In genomic region chr11:115187693-115188092, GRCm38 (mm10) we compare ENCODE assay signal across 8 mouse cellular contexts. TPM values are rescaled to one million over a fixed set of nuclear protein-coding genes. Genes with fewer than 3 reads are reported as not detected.
A peak's percentile ranks its signal among the peaks of the same experiment; 100 is the strongest.
DNase-seq lines count a peak whose midpoint lies in the region; ATAC-seq and TF ChIP-seq lines count a peak whose summit lies in the region.

Gene Nat9, minus strand, starts transcription at chr11:115187859.

- peaks cover 7% of the 10 kb centered on the region for H3K4me1 ChIP-seq in testis, adult 2 months (ENCODE audit: control insufficient read depth, insufficient read depth, low read length)
- peaks cover 3% of the 10 kb centered on the region for H3K4me1 ChIP-seq in cortical plate, adult 2 months (ENCODE audit: control insufficient read depth, insufficient read depth, low read length)
- peaks cover 17% of the 10 kb centered on the region for H3K4me1 ChIP-seq in heart, embryonic 12.5 days (replicated peaks)

- peak within 1 kb of the TSS; percentile 68 for H3K27ac ChIP-seq in testis, adult 2 months (ENCODE audit: control insufficient read depth, insufficient read depth, low read depth, low read length)
- H3K27ac ChIP-seq in cortical plate, adult 2 months (ENCODE audit: insufficient read depth, low read length): peak within 1 kb of the TSS; percentile 38; the same call in 1 of the 2 replicates
- peak within 1 kb of the TSS; percentile 74 for H3K27ac ChIP-seq in heart, embryonic 12.5 days (ENCODE audit: poor library complexity, severe bottlenecking)

- DNase-seq in testis, postnatal 14 days (ENCODE audit: low spot score): no peak
- DNase-seq in left cerebral cortex, postnatal 10 days (ENCODE audit: extremely low spot score in 1 of 2, low spot score in 2 of 2): no peak
- no peak for DNase-seq in right cerebral cortex, adult 18-20 months
- DNase-seq in cerebellum, adult 11 months: no peak

- 6% methylated on average over 12 of the region's 12 CpGs for WGBS in heart, embryonic 12.5 days

- H3K9ac ChIP-seq in heart, embryonic 12.5 days: peak within 1 kb of the TSS; percentile 87

- TF ChIP-seq POLR2A in testis, adult 2 months (IDR thresholded peaks at IDR 0.05; ENCODE audit: control insufficient read depth, low read depth, low read length): no peak
- no peak for TF ChIP-seq POLR2A in cortical plate, adult 2 months (IDR thresholded peaks at IDR 0.05; ENCODE audit: extremely low read depth, insufficient read depth, low read length)
- TF ChIP-seq POLR2A in myocyte (IDR thresholded peaks at IDR 0.05; ENCODE audit: insufficient read length, low read depth): no peak

- peak within 1 kb of the TSS; percentile 93 for H3K4me3 ChIP-seq in testis, adult 2 months (ENCODE audit: control insufficient read depth, low read depth, low read length)
- peak within 1 kb of the TSS; percentile 84 for H3K4me3 ChIP-seq in cortical plate, adult 2 months (ENCODE audit: insufficient read depth, low read length)
- peak within 1 kb of the TSS; percentile 79 for H3K4me3 ChIP-seq in heart, embryonic 12.5 days
- H3K4me3 ChIP-seq in myocyte: peak within 1 kb of the TSS; percentile 86

- ATAC-seq in heart, embryonic 12.5 days (ENCODE audit: insufficient number of reproducible peaks, low FRiP score): no peak

- H3K9me3 ChIP-seq in heart, embryonic 12.5 days (replicated peaks): no peaks in the 10 kb centered on the region

- no peaks in the 10 kb centered on the region for H3K27me3 ChIP-seq in testis, adult 2 months (ENCODE audit: control insufficient read depth, insufficient read depth, low read length)
- H3K27me3 ChIP-seq in heart, embryonic 12.5 days (replicated peaks): no peaks in the 10 kb centered on the region
- H3K27me3 ChIP-seq in myocyte (ENCODE audit: control insufficient read depth, insufficient read depth, insufficient read length): no peaks in the 10 kb centered on the region

- TF ChIP-seq CTCF in testis, adult 2 months (IDR thresholded peaks at IDR 0.05; ENCODE audit: control insufficient read depth, insufficient read depth, insufficient replicate concordance, low read depth, low read length): no peak
- no peak for TF ChIP-seq CTCF in cortical plate, adult 2 months (IDR thresholded peaks at IDR 0.05; ENCODE audit: extremely low read depth, insufficient read depth, low read length)

- no peaks in the 10 kb centered on the region for H3K79me2 ChIP-seq in myocyte (ENCODE audit: control insufficient read depth, insufficient read depth)

- H3ac ChIP-seq in myocyte (ENCODE audit: control insufficient read depth, insufficient read length): peak within 1 kb of the TSS; percentile 0

- H3K36me3 ChIP-seq in testis, adult 2 months (ENCODE audit: control insufficient read depth, insufficient read depth, low read length): no peaks in the 10 kb centered on the region; the same call in none of the 2 replicates
- peaks cover 20% of the 10 kb centered on the region for H3K36me3 ChIP-seq in heart, embryonic 12.5 days
- no peaks in the 10 kb centered on the region for H3K36me3 ChIP-seq in myocyte (ENCODE audit: control insufficient read depth, insufficient read depth)

- peak within 1 kb of the TSS; percentile 97 for H3K4me2 ChIP-seq in heart, embryonic 12.5 days
- peak within 1 kb of the TSS; percentile 98 for H3K4me2 ChIP-seq in myocyte (ENCODE audit: low read depth)

- intact Hi-C loops in left cerebral cortex, postnatal 10 days (cut with DNase I): no loop called here

TF ChIP-seq in myocyte, 11 proteins besides CTCF, POLR2A, EP300 and RAD21:
- TF ChIP-seq TCF3 (IDR thresholded peaks at IDR 0.05; ENCODE audit: insufficient read length, low read depth) (no peak), USF1 (IDR thresholded peaks at IDR 0.05; ENCODE audit: low read depth) (no peak), CEBPB (IDR thresholded peaks at IDR 0.05; ENCODE audit: insufficient read depth, poor library complexity, severe bottlenecking) (no peak), MAX (IDR thresholded peaks at IDR 0.05; ENCODE audit: low read depth) (no peak), MYOG (IDR thresholded peaks at IDR 0.05; ENCODE audit: control insufficient read depth in 1 of 3, insufficient read depth in 1 of 3, insufficient read length in 2 of 3, low read depth in 2 of 3) (no peak), MYOD1 (IDR thresholded peaks at IDR 0.05; ENCODE audit: control insufficient read depth in 1 of 3, insufficient read length in 2 of 3, low read depth in 2 of 3) (no peak), REST (IDR thresholded peaks at IDR 0.05; ENCODE audit: insufficient read depth, insufficient read length) (no peak), TCF12 (IDR thresholded peaks at IDR 0.05; ENCODE audit: insufficient read depth, poor library complexity, severe bottlenecking) (no peak), E2F4 (IDR thresholded peaks at IDR 0.05; ENCODE audit: insufficient read depth) (no peak), SRF (IDR thresholded peaks at IDR 0.05; ENCODE audit: control insufficient read depth, insufficient read length, low read depth) (no peak), POLR2AphosphoS2 (IDR thresholded peaks at IDR 0.05; ENCODE audit: insufficient read length, low read depth) (no peak)

RNA-seq across cellular contexts. Expression of gene Nat9, which starts in this region (rescaled TPM):
- 106 and 118 TPM in 2 replicates for polyA plus RNA-seq in testis, adult 2 months (2012; rRNA removed)
- 40.9 and 43.2 TPM in 2 replicates for polyA plus RNA-seq in cortical plate, adult 2 months (2012; rRNA removed)
- 13.1 and 13.3 TPM in 2 replicates for polyA plus RNA-seq in heart, embryonic 12.5 days (2016; fragmentation: Nextera tagmentation; extraction: Ambion mirVana)
- 10 to 100 TPM; 14.5 to 16.6 TPM for total RNA-seq in left cerebral cortex, postnatal 10 days (2021)
- 22.6 TPM for polyA plus RNA-seq in myocyte (2012; fragmentation: generic; extraction: Trizol)
